Mouse (Mus musculus) intestine, embryonic 14.5 days (tissue): ENCODE results near the gene Phgdh. TPM values are rescaled to one million over a fixed set of nuclear protein-coding genes. Genes with fewer than 3 reads are reported as not detected.
A peak's percentile ranks its signal among the peaks of the same experiment; 100 is the strongest.

Experiments used
- ATAC-seq: fragments of 200-750 bp; cut with Nextera tagmentation; replicated peaks from 2 replicates; pipeline ENCODE4 v1.8.0; 2017; ENCODE audit warnings: low read depth, moderate number of reproducible peaks, moderate TSS enrichment, moderate library complexity; ENCODE audit not compliant: low FRiP score, low TSS enrichment
- DNase-seq: peaks from one replicate; pipeline ENCODE4 v3.0.0-alpha.2; 2018; ENCODE audit warnings: low spot score
- H3K27ac ChIP-seq: fragments of 300-500 bp; sonication (generic); 2 replicates; pipeline ENCODE4 v1.5.1; 2014; ENCODE audit warnings: low read depth, mild to moderate bottlenecking, control low read depth
- H3K27me3 ChIP-seq: fragments of 300-500 bp; sonication (generic); replicated peaks from 2 replicates; pipeline ENCODE4 v1.6.1; 2014; ENCODE audit warnings: low read length, control low read depth; ENCODE audit not compliant: control insufficient read depth, insufficient read depth
- H3K36me3 ChIP-seq: fragments of 300-500 bp; sonication (generic); 2 replicates; pipeline ENCODE4 v1.6.1; 2014; ENCODE audit warnings: low read length, control low read depth; ENCODE audit not compliant: control insufficient read depth, insufficient read depth
- H3K4me1 ChIP-seq: fragments of 300-500 bp; sonication (generic); replicated peaks from 2 replicates; pipeline ENCODE4 v1.6.1; 2014; ENCODE audit warnings: low read length, control low read depth, mixed read lengths; ENCODE audit not compliant: control insufficient read depth, insufficient read depth
- H3K4me2 ChIP-seq: fragments of 300-500 bp; sonication (generic); 2 replicates; pipeline ENCODE4 v1.6.1; 2014; ENCODE audit warnings: low read length
- H3K4me3 ChIP-seq: fragments of 300-500 bp; sonication (generic); 2 replicates; pipeline ENCODE4 v1.5.1; 2014; ENCODE audit warnings: low read depth, low read length, control low read depth, mixed read lengths
- H3K9ac ChIP-seq: fragments of 300-500 bp; sonication (generic); 2 replicates; pipeline ENCODE4 v1.6.1; 2014; ENCODE audit warnings: mild to moderate bottlenecking, low read length
- H3K9me3 ChIP-seq: fragments of 300-500 bp; sonication (generic); 2 replicates; pipeline ENCODE4 v1.6.1; 2016; ENCODE audit warnings: low read length, control low read depth; ENCODE audit not compliant: control insufficient read depth
- WGBS: fragments of 180-500 bp; shearing (Covaris S2); extraction: QIAGEN DNeasy Blood & Tissue Kit; methylation state at CpG from one replicate; pipeline ENCODE4 v1.1.7; 2014; 5-methylcytosine and 5-hydroxymethylcytosine counted together
- polyA plus RNA-seq: library from polyadenylated mRNA; unstranded; fragments of >200 nt; fragmentation: Nextera tagmentation; extraction: Ambion mirVana; gene quantifications from 2 replicates; pipeline ENCODE4 v1.2.1, GENCODE M21; 2014

Gene Phgdh
- polyA plus RNA-seq, 1 experiment from 2014 or later: 310 TPM

GRCm38 (mm10) chr3:98356026-98356365 lies 16.2 kb upstream of the Phgdh start:
- Histone ChIP-seq H3K4me3 (no peak overlapping the region), H3K4me1 (no peaks in the 10 kb centered on the region), H3K27me3 (no peaks in the 10 kb centered on the region), H3K9me3 (no peaks in the 10 kb centered on the region), H3K36me3 (no peaks in the 10 kb centered on the region), H3K4me2 (no peak overlapping the region), H3K9ac (no peak overlapping the region), H3K27ac (no peak overlapping the region)
- 68% methylated on average over 6 of the region's 6 CpGs for WGBS
- ATAC-seq (no peak), DNase-seq (no peak)

DNA sequence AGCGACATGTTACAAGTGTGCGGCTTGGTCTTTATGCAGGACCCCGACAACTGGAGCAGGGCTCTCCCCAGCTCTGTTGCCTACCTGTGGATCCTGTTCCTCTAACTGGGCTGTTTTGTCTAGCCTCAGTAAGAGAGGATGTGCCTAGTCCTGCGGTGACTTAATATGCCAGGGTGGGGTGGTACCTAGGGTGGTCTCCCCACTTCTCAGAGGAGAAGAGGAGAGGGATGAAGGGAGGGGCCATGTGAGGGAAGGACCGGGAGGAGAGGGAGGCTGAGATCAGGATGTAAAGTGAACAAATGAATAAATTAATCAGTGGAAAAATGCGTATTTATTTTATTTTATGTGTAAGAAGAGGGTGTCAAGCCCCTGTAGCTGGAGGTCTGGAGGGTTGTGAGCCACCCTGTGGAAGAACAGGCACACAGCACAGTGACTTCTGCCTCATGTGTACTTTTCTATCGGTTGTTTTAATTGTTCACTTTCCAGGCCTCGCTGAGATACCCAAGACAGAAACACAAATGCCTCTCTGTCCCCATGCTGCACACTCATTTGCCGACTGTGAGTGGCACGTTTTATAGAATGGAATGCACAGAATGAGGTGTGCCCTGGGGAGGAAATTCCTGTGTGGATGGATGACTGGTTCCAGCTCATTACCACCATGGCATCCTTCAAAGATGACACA lies 15.7 kb upstream of the Phgdh start:
- no peaks in the 10 kb centered on the region for H3K4me1 ChIP-seq
- H3K27me3 ChIP-seq: no peaks in the 10 kb centered on the region
- no peak overlapping the region for H3K4me3 ChIP-seq
- no peak for DNase-seq
- no peak overlapping the region for H3K27ac ChIP-seq
- no peak overlapping the region for H3K4me2 ChIP-seq
- no peak for ATAC-seq
- no peaks in the 10 kb centered on the region for H3K9me3 ChIP-seq
- H3K36me3 ChIP-seq: no peaks in the 10 kb centered on the region
- 68% methylated on average over 10 of the region's 10 CpGs for WGBS
- no peak overlapping the region for H3K9ac ChIP-seq

DNA sequence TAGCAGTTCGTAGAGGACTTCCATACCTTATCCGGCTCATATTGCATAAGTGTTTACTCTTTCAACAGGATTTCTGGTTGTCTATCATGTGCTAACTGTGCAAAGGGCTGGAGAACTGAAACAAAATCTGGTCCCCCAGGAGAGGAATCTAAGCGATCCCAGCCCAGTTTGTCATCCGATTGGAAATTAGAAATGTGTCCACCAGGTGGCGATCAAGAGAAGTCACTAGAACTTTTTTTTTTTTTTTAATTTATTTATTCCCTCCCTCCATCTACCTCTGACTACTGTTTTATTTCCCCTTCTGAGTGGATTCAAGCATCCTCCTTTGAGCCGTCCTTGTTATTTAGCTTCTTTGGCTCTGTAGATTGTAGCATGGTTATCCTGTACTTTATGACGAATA lies 14.1 kb upstream of the Phgdh start:
- DNase-seq: peak; percentile 81
- Histone ChIP-seq H3K9me3 (no peaks in the 10 kb centered on the region), H3K4me1 (no peaks in the 10 kb centered on the region), H3K36me3 (no peaks in the 10 kb centered on the region), H3K9ac (no peak overlapping the region), H3K27me3 (no peaks in the 10 kb centered on the region), H3K4me3 (no peak overlapping the region), H3K27ac (no peak overlapping the region), H3K4me2 (no peak overlapping the region)
- 0 out of 2 replicates have a peak, but pooled peaks have one; percentile 25 for ATAC-seq
- 27% methylated on average over 7 of the region's 7 CpGs for WGBS

DNA sequence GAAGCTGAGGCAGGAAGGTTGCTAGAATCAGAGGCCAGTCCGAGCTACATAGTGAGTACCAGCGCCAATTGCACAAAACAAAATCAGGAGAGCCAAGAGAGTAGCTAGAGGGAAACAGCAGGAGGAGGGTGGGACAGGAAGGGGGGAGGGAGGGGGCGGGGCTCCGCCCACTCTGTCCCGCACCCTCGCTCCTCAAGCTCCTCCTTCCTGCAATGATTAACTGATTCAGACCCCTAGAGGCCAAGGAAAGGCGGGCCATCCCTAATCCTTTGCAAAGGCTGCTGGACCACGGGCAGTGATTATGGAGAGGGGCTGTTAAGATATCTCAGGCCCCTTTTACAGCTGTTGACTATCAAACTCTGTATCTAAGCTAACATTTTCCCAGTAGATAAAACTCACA lies 8.9 kb upstream of the Phgdh start:
- ATAC-seq: peak; percentile 49; the same call in 1 of the 2 replicates
- H3K9ac ChIP-seq: no peak overlapping the region
- no peak overlapping the region for H3K4me2 ChIP-seq
- H3K27ac ChIP-seq: no peak overlapping the region
- 25% methylated on average over 8 of the region's 8 CpGs for WGBS
- H3K36me3 ChIP-seq: no peaks in the 10 kb centered on the region
- no peaks in the 10 kb centered on the region for H3K27me3 ChIP-seq
- no peaks in the 10 kb centered on the region for H3K4me1 ChIP-seq
- no peaks in the 10 kb centered on the region for H3K9me3 ChIP-seq
- H3K4me3 ChIP-seq: no peak overlapping the region
- DNase-seq: no peak

- Histone ChIP-seq H3K27me3 (no peaks in the 10 kb centered on the region), H3K9me3 (no peaks in the 10 kb centered on the region), H3K36me3 (no peaks in the 10 kb centered on the region), H3K4me2 (no peak overlapping the region), H3K9ac (no peak overlapping the region), H3K4me1 (no peaks in the 10 kb centered on the region), H3K27ac (no peak overlapping the region), H3K4me3 (no peak overlapping the region)
- no peak for DNase-seq
- 72% methylated on average over 6 of the region's 6 CpGs for WGBS
- no peak for ATAC-seq
Measured at GRCm38 (mm10) chr3:98348106-98348505, 8.3 kb upstream of the Phgdh start.

DNA sequence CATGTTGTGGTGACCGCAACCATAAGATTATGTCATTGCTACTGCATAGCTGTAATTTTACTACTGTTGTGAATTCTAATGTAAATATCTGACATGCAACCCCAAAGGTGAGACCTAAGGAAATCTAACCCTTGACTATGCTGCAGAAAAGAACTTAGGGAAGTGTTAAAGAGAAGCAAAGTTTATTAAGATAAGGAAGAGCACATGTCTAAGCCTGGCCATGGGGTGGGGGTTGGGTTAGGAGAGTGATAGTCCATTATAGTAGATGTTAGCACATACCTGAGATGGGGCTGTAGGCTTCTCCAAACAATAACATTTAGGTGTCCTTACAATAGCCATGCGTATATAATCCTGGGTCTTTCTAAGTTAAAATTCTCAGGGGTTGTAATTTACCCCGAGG lies 3.4 kb upstream of the Phgdh start:
- Histone ChIP-seq H3K4me3 (no peak overlapping the region), H3K27ac (no peak overlapping the region), H3K9ac (no peak overlapping the region), H3K27me3 (no peaks in the 10 kb centered on the region), H3K4me2 (no peak overlapping the region), H3K36me3 (no peaks in the 10 kb centered on the region), H3K4me1 (peaks cover 8% of the 10 kb centered on the region; the same call in 1 of the 2 replicates), H3K9me3 (no peaks in the 10 kb centered on the region)
- WGBS: 71% methylated on average over 3 of the region's 3 CpGs
- DNase-seq (no peak), ATAC-seq (no peak)

DNA sequence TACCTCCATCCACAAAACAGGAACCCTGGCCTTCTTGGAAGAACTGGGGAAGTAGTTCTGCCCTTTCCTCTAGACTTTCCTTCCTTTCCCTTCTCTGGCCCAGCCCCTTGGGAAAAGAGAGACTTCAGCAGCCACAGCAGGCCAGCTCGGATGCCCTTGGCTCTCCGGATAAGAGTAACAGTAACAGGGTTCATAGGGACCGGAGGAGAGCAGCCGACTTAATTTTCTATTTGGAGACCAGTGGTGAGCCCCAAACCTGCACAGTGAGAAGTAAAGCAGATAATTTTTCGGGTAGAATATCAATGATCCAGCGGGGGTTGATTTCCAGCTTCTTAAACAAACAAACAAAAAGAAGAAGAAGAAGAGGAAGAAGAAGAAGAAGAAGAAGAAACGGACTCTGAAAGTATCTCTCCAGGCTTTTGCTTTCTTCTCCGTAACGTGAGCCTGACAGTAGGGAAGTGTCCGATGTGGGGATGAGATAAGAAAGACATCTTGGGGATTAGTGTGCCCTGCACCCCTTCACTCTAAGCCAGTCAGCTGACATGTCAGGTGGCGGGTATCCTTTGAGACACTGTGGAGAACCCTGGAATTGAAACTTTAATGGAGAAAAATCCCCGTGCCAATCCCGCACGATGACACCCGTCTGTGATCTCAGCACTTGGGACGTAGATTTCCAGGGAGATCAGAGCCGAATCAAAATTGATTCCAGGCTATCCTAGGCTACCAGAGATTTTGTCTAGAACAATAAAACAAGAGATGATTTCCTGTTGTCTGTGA lies 1.2 kb upstream of the Phgdh start:
- ATAC-seq (no peak), DNase-seq (no peak)
- H3K4me1 ChIP-seq: peaks cover 26% of the 10 kb centered on the region
- H3K9ac ChIP-seq: no peak overlapping the region
- no peaks in the 10 kb centered on the region for H3K36me3 ChIP-seq
- H3K4me2 ChIP-seq: no peak overlapping the region
- WGBS: 85% methylated on average over 17 of the region's 17 CpGs
- H3K9me3 ChIP-seq: no peaks in the 10 kb centered on the region
- no peaks in the 10 kb centered on the region for H3K27me3 ChIP-seq
- no peak overlapping the region for H3K27ac ChIP-seq
- H3K4me3 ChIP-seq: no peak overlapping the region

DNA sequence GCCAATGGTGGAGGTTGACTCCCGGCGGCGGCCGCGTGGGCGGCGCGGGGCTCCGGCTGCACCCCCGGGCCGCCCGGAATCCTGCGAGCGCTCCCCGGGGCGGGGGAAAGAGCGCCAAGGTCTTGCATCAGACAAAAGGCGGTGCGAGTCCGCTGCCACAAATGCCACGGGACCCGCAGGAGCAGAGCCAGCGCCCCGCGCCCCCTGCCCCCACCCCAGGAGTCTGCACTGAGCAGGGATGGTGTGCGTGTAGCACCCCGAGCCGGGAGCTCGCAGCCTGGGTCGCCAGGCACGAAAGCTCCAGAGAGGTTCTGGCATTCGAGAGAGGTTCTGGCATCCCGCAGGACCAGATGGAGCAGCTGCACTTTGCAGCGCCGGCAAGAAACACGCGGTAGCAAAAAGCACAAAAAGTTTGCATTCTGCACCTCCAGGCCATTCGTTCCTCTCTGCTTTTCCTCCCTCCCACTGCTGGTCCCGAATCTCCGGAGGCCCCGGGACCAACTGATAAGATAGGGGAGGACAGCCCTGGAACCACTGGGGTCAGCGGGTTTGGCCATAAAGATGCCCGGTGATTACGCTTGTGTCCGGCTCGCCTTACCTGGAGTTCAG lies 589 bp downstream of the Phgdh start:
- DNase-seq: peak; percentile 85
- H3K4me2 ChIP-seq: peak overlapping the region; percentile 55
- peak; percentile 59 for ATAC-seq
- peaks cover 4% of the 10 kb centered on the region; the same call in 1 of the 2 replicates for H3K36me3 ChIP-seq
- H3K27me3 ChIP-seq: no peaks in the 10 kb centered on the region
- peaks cover 26% of the 10 kb centered on the region for H3K4me1 ChIP-seq
- H3K9me3 ChIP-seq: no peaks in the 10 kb centered on the region
- H3K27ac ChIP-seq: peak overlapping the region; percentile 58
- H3K4me3 ChIP-seq: peak overlapping the region; percentile 50
- peak overlapping the region; percentile 59 for H3K9ac ChIP-seq
- under 1% methylated on average over 46 of the region's 46 CpGs for WGBS
